Mouse (Mus musculus) olfactory bulb, adult 2 months (tissue): ENCODE measurements around the gene Adgrg1. TPM values are rescaled to one million over a fixed set of nuclear protein-coding genes. Genes with fewer than 3 reads are reported as not detected.

ENCODE experiments used
- H3K27ac ChIP-seq: fragments of 200-500 bp; 2 replicates; pipeline ENCODE4 v1.5.1; 2012; ENCODE audit warnings: low read depth, low read length; ENCODE audit not compliant: insufficient read depth
- H3K4me1 ChIP-seq: fragments of 200-500 bp; 2 replicates; pipeline ENCODE4 v1.6.1; 2012; ENCODE audit warnings: low read length; ENCODE audit not compliant: control insufficient read depth, insufficient read depth
- H3K4me3 ChIP-seq: fragments of 200-500 bp; 2 replicates; pipeline ENCODE4 v1.5.1; 2012; ENCODE audit warnings: mild to moderate bottlenecking, low read depth, low read length, moderate library complexity; ENCODE audit not compliant: insufficient read depth
- CTCF ChIP-seq: fragments of 200-500 bp; IDR thresholded peaks from 2 replicates; pipeline ENCODE4 v1.5.1; 2012; ENCODE audit warnings: low read depth, mild to moderate bottlenecking, low read length, moderate library complexity; ENCODE audit not compliant: insufficient read depth
- POLR2A ChIP-seq: fragments of 200-500 bp; IDR thresholded peaks from 2 replicates; pipeline ENCODE4 v1.6.1; 2012; ENCODE audit warnings: mild to moderate bottlenecking, low read depth, low read length, moderate library complexity; ENCODE audit not compliant: insufficient read depth
- WGBS: fragments of 180-500 bp; shearing (Covaris S2); methylation state at CpG from one replicate; pipeline ENCODE4 v1.1.7; 2018; 5-methylcytosine and 5-hydroxymethylcytosine counted together
- polyA plus RNA-seq: library from polyadenylated mRNA; stranded (reverse); fragments of >200 nt; gene quantifications from 2 replicates; pipeline ENCODE4 v1.2.4, GENCODE M21; 2012; ENCODE audit warnings: low replicate concordance; ENCODE audit not compliant: missing spikeins, insufficient read depth, insufficient read length

Adgrg1 gene
- polyA plus RNA-seq, 1 experiment: not detected

DNA sequence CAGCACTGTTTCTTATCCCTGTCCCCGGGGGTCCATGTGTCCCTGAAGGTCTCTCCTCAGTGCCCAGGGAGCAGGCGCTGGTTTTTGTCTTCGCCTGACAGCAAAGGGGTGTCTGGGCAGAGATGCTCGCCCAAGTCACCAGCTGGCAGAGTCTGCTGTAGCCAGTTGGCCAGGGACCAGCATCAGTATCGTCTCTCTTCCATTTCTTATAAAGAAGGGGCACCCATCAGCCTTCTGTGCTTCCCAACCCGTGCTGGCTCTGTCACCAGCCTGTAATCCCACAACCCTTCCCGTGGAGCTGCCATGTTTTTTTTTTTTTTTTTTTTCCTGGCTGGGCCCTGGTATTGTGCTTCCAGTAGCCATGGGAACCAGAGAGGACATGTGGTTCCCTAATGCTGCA, 7.3 kb downstream of the Adgrg1 start:
- 46% methylated on average over 7 of the region's 7 CpGs for WGBS
- Histone ChIP-seq H3K4me1 (peaks cover 76% of the 10 kb centered on the region), H3K27ac (peak overlapping the region; percentile 40; the same call in 1 of the 2 replicates)

DNA sequence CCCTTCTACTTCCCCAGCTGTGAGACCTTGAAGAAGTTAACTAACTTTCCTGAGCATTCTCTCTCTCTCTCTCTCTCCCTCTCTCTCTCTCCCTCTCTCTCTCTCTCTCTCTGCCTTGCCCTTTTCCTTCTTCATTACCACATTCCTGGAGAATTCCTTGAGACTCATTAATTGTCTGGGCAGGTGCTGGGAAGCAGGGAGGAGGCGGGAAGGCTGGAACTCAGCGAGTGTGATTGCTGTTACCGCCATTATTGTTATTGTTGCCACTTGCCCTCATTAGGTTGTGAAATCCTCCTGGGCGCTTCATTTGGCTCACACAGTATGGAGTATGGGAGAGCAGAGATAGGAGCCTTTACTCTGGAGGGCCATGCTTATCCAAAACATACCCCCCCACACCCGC, 8.6 kb downstream of the Adgrg1 start:
- Histone ChIP-seq H3K4me1 (peaks cover 73% of the 10 kb centered on the region), H3K4me3 (no peak overlapping the region), H3K27ac (no peak overlapping the region)
- TF ChIP-seq CTCF (no peak), POLR2A (no peak)
- 26% methylated on average over 5 of the region's 5 CpGs for WGBS

More for the DNA sequence above, 7.3 kb downstream of the Adgrg1 start:
- no peak overlapping the region for H3K4me3 ChIP-seq
- TF ChIP-seq POLR2A (no peak), CTCF (no peak)

DNA sequence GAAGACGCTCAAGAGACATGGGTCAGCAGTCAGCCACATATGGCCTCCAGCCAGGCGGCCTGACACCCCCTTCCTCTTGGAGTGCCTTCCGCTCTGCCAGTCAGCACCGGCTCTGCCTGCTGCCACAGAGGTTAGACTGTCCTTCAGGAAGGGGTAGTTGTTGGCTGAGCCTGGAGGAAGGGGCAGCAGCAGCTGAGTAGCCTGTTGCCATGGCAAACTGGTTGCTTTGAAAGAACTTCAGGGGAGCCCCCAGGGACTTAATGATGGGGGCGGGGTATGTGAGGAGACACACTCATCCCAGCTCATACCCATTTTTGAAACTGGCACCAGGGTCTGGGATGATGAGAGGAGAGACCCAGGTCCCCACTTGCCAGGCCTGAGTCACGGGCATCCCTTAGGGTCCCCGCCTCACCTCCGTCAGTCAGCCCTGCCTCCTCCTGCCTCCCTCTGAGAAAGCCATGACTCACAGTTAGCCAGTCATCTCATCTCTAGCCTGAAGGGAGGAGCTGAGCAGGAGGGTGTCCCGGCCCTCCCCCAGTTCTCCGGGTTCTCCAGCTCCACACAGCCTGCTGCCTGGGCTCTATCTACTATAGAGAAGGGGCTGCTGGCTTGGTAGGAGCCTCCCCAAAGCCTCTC, 9.4 kb downstream of the Adgrg1 start:
- H3K4me1 ChIP-seq: peaks cover 73% of the 10 kb centered on the region
- peak overlapping the region; percentile 38 for H3K4me3 ChIP-seq
- WGBS: 10% methylated on average over 10 of the region's 10 CpGs
- H3K27ac ChIP-seq: peak overlapping the region; percentile 83
- TF ChIP-seq POLR2A (no peak), CTCF (no peak)

DNA sequence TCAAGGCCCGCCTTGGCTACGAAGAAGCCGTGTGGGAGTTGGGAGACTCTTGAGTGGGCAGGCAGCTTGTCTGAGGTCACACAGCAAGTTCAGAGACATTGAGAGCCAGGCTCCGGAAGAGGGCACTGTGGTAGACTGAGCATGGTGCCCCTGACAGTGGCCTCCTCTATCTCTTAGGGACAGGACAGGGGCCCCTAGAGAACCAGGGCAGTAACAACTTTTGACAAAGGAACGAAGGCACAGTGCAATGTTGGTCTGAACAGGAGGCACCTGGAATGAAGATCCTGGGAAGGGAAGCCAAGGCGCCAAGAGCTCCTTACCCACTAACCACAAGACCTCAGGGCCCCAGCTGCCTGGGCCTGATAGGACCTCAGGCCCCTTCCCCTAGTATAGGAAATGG, 10.5 kb downstream of the Adgrg1 start:
- H3K27ac ChIP-seq: peak overlapping the region; percentile 83
- 63% methylated on average over 6 of the region's 6 CpGs for WGBS

DNA sequence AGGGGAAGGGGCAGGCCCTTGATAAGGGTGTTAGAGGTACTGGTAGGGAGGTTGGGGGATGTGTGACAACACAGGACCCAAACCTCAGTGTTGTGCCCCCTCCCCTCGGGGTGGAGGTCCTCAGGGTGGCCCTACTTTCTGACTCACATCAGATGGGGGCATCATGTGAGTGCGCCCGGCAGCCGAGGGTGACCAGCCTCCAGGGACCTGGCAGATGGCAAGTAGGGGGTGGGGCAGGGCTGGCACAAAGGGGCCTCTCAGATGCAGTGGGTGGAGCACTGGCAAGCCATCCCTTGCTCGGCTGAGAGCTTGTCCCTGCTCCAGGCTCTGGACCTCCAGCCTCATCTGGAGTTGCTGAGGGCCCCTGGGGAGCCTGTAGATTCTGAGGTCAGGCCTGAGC, 12.1 kb downstream of the Adgrg1 start:
- Histone ChIP-seq H3K27ac (peak overlapping the region; percentile 41), H3K4me3 (peak overlapping the region; percentile 21), H3K4me1 (peaks cover 83% of the 10 kb centered on the region)
- TF ChIP-seq POLR2A (no peak), CTCF (no peak)
- WGBS: 19% methylated on average over 5 of the region's 5 CpGs

More for the DNA sequence above, 10.5 kb downstream of the Adgrg1 start:
- H3K4me1 ChIP-seq: peaks cover 78% of the 10 kb centered on the region
- TF ChIP-seq CTCF: no peak
- no peak for TF ChIP-seq POLR2A
- H3K4me3 ChIP-seq: peak overlapping the region; percentile 38

DNA sequence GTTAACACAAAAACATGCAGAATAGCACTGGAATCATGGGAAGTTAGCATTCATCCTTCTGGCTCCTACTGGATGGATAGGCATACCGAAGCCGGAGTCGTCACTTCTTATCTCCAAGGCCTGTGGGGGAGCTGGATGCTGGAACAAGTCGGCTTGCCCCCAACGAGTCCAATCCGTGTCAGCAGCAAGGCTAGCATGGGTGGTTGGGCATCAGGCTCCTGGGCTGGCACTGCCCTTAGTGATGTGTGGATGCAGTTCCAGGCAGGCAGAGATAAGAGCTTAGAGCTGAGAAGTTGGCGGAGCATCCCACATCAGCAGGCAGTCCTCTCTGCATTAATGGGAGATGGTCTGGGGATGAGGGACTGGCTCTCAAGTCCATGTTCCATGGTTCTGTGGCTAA, 13.0 kb downstream of the Adgrg1 start:
- 60% methylated on average over 7 of the region's 7 CpGs for WGBS
- TF ChIP-seq POLR2A (no peak), CTCF (no peak)
- no peak overlapping the region for H3K4me3 ChIP-seq
- H3K4me1 ChIP-seq: peaks cover 82% of the 10 kb centered on the region
- H3K27ac ChIP-seq: 0 out of 2 replicates have a peak overlapping the region, but pooled peaks have one; percentile 39

DNA sequence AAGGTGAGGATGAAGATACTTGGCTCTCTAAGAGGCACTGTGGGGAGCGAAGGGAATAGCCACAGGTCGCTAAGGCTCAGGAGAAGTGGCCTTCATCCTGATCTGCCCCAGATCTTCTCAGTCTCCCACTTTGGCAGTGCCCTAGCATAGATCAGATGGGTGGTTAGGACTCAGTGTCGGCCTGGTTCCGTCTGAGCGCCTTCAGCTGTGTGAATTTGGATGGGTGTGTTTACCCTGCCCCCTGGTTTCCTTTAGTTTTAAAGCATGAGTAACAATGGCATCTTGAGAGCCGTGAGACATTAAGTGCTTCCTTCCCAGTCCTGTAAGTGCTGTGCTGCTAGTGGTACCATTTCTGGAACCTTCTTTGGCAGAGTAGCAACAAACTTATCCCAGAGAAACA, 14.1 kb downstream of the Adgrg1 start:
- WGBS: 54% methylated on average over 6 of the region's 6 CpGs
- H3K4me1 ChIP-seq: peaks cover 85% of the 10 kb centered on the region
- H3K4me3 ChIP-seq: no peak overlapping the region
- TF ChIP-seq CTCF (no peak), POLR2A (no peak)
- peak overlapping the region; percentile 6; the same call in 1 of the 2 replicates for H3K27ac ChIP-seq

DNA sequence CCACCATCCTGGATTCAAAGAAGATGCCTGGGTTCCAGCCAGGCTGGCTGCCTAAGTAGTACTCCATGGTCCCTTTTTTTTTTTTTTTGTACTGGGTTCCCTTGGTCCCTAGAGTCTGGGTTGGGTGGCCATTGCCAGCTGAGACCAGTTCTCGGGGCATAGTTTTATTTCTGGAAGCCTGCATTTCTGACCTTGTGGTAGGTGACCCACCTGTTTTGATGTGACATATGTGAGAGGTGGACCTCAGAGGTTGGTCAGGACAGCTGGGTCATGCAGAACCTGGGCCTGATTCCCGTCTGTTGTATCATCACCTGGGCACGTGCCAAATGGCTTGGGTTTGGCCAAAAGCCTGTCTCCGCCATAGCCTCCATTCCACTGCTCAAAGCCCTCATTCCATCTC, 15.2 kb downstream of the Adgrg1 start:
- H3K27ac ChIP-seq: no peak overlapping the region
- H3K4me3 ChIP-seq: no peak overlapping the region
- no peak for TF ChIP-seq CTCF
- H3K4me1 ChIP-seq: peaks cover 84% of the 10 kb centered on the region
- 86% methylated on average over 4 of the region's 4 CpGs for WGBS

DNA sequence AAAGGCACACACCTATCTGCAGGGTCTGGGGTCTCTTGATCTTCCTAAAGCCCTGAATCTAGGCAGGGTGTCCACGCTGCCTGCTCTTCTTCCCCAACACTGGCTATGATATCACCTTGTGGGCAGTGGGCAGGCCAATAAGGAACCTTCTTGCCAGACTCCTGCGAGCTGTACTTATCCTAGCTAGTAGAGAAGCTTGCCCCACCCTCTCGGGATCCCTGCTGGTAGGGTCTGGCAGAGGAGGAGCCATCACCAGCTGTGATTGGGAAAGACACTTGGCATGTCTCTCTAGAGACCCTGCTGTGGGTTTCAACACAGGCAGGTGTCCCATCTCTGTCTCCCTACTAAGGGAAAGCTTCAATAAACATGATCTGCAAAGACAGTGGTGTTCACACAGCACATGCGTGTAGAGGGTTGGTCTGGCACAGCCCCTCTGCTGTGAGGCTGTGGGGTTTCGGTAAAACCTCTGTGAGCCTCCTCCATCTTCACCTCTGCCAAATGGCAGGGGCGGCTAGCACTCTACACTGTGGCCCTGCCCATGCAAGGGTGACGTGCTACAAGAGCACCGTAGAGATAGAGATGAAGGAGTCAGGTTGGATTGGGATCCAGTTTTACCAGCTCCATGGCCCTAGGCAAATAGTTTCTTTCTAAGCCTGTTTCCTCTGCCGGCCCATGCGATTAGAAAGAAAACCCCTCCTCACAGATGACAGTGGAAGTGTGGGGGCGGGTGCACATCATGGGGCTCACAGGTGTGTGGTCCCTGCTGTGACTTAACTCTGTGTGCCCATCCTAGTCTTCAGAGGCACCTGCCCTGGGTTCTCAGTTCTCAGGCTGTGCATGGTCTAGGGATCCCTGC, 16.3 kb downstream of the Adgrg1 start:
- WGBS: 58% methylated on average over 11 of the region's 11 CpGs
- Histone ChIP-seq H3K4me3 (no peak overlapping the region), H3K27ac (peak overlapping the region; percentile 22; the same call in 1 of the 2 replicates), H3K4me1 (peaks cover 80% of the 10 kb centered on the region)
- TF ChIP-seq POLR2A (no peak), CTCF (no peak)
